Mouse (Mus musculus): ENCODE measurements around the gene Inafm1. TPM values are rescaled to one million over a fixed set of nuclear protein-coding genes. Genes with fewer than 3 reads are reported as not detected.
"Not testable (repeated sequence)": the region's sequence is repeated elsewhere in the genome, so short reads cannot be mapped to it uniquely, and the experiment has no call there.

Gene Inafm1
- polyA plus RNA-seq, 1 experiment from 2014 or later: 33.8 TPM

GRCm38 (mm10) chr7:16310521-16311452 lies 37.4 kb upstream of the Inafm1 start:
- ATAC-seq (ENCODE audit: low FRiP score): peak; percentile 8; the same call in 1 of the 2 replicates
- H3K36me3 ChIP-seq: no peaks in the 10 kb centered on the region
- H3K4me2 ChIP-seq: peak overlapping the region; percentile 96
- under 1% methylated on average over 31 of the region's 31 CpGs for WGBS
- peak overlapping the region; percentile 97 for H3K27ac ChIP-seq
- no peaks in the 10 kb centered on the region for H3K27me3 ChIP-seq
- no peaks in the 10 kb centered on the region for H3K9me3 ChIP-seq
- peak overlapping the region; percentile 68 for H3K4me3 ChIP-seq
- peaks cover 59% of the 10 kb centered on the region for H3K4me1 ChIP-seq (replicated peaks)
- H3K9ac ChIP-seq: peak overlapping the region; percentile 92

- H3K36me3 ChIP-seq: no peaks in the 10 kb centered on the region
- no peaks in the 10 kb centered on the region for H3K9me3 ChIP-seq
- peak; percentile 11 for ATAC-seq (ENCODE audit: low FRiP score)
- H3K4me2 ChIP-seq: peak overlapping the region; percentile 96
- peaks cover 59% of the 10 kb centered on the region for H3K4me1 ChIP-seq (replicated peaks)
- 1% methylated on average over 28 of the region's 56 CpGs for WGBS
- no peaks in the 10 kb centered on the region for H3K27me3 ChIP-seq
- H3K27ac ChIP-seq: peak overlapping the region; percentile 97
- peak overlapping the region; percentile 92 for H3K9ac ChIP-seq
- peak overlapping the region; percentile 68 for H3K4me3 ChIP-seq
These were observed 36.7 kb upstream of the Inafm1 start for GRCm38 (mm10) chr7:16310020-16310520.

- H3K27me3 ChIP-seq: no peaks in the 10 kb centered on the region
- H3K4me1 ChIP-seq (replicated peaks): peaks cover 57% of the 10 kb centered on the region
- peak; percentile 26 for ATAC-seq (ENCODE audit: low FRiP score)
- no peaks in the 10 kb centered on the region for H3K36me3 ChIP-seq
- peak overlapping the region; percentile 97 for H3K27ac ChIP-seq
- peak overlapping the region; percentile 68 for H3K4me3 ChIP-seq
- under 1% methylated on average over 56 of the region's 61 CpGs for WGBS
- H3K9me3 ChIP-seq: no peaks in the 10 kb centered on the region
- H3K9ac ChIP-seq: peak overlapping the region; percentile 92
- H3K4me2 ChIP-seq: peak overlapping the region; percentile 96
These were observed 36.1 kb upstream of the Inafm1 start for GRCm38 (mm10) chr7:16309318-16310019.

- Histone ChIP-seq H3K4me1 (replicated peaks) (peaks cover 53% of the 10 kb centered on the region), H3K4me3 (peak overlapping the region; percentile 68), H3K27me3 (no peaks in the 10 kb centered on the region), H3K36me3 (no peaks in the 10 kb centered on the region), H3K4me2 (peak overlapping the region; percentile 96), H3K9ac (peak overlapping the region; percentile 92), H3K9me3 (no peaks in the 10 kb centered on the region), H3K27ac (peak overlapping the region; percentile 97; the same call in 1 of the 2 replicates)
- 44% methylated on average over 16 of the region's 16 CpGs for WGBS
- ATAC-seq (ENCODE audit: low FRiP score): no peak
These were observed 35.3 kb upstream of the Inafm1 start for GRCm38 (mm10) chr7:16308555-16309317.

- H3K4me1 ChIP-seq (replicated peaks): peaks cover 47% of the 10 kb centered on the region
- H3K27ac ChIP-seq: peak within 1 kb of the TSS; percentile 97
- not testable (repeated sequence) for H3K36me3 ChIP-seq; H3K9me3 ChIP-seq; H3K27me3 ChIP-seq; ATAC-seq (ENCODE audit: low FRiP score)
- peak within 1 kb of the TSS; percentile 92 for H3K9ac ChIP-seq
- peak within 1 kb of the TSS; percentile 96 for H3K4me2 ChIP-seq
- peak within 1 kb of the TSS; percentile 68 for H3K4me3 ChIP-seq
- 71% methylated on average over 1 of the region's 1 CpGs for WGBS
These were observed 34.7 kb upstream of the Inafm1 start, which contains the start of gene Bbc3 for GRCm38 (mm10) chr7:16308093-16308492. Bbc3 (plus strand) TSS chr7:16308393.

- not testable (repeated sequence) for H3K9ac ChIP-seq; ATAC-seq (ENCODE audit: low FRiP score); H3K27me3 ChIP-seq; H3K9me3 ChIP-seq; H3K36me3 ChIP-seq; H3K4me3 ChIP-seq; H3K27ac ChIP-seq; H3K4me2 ChIP-seq
- peaks cover 38% of the 10 kb centered on the region for H3K4me1 ChIP-seq (replicated peaks)
- WGBS: 80% methylated on average over 6 of the region's 6 CpGs
These were observed 33.7 kb upstream of the Inafm1 start for GRCm38 (mm10) chr7:16307141-16307540.

- ATAC-seq (ENCODE audit: low FRiP score): peak; percentile 91
- Histone ChIP-seq H3K4me1 (replicated peaks) (peaks cover 40% of the 10 kb centered on the region), H3K27ac (peak overlapping the region; percentile 82), H3K27me3 (no peaks in the 10 kb centered on the region), H3K4me3 (peak overlapping the region; percentile 50), H3K9me3 (no peaks in the 10 kb centered on the region), H3K4me2 (peak overlapping the region; percentile 85), H3K36me3 (no peaks in the 10 kb centered on the region), H3K9ac (peak overlapping the region; percentile 68)
- WGBS: under 1% methylated on average over 51 of the region's 52 CpGs
These were observed 26.1 kb upstream of the Inafm1 start for GRCm38 (mm10) chr7:16299419-16300035.

- Histone ChIP-seq H3K27ac (peak overlapping the region; percentile 82), H3K4me3 (peak overlapping the region; percentile 50), H3K36me3 (no peaks in the 10 kb centered on the region), H3K4me1 (replicated peaks) (peaks cover 40% of the 10 kb centered on the region), H3K4me2 (peak overlapping the region; percentile 85), H3K9ac (peak overlapping the region; percentile 68), H3K9me3 (no peaks in the 10 kb centered on the region), H3K27me3 (no peaks in the 10 kb centered on the region)
- WGBS: 71% methylated on average over 5 of the region's 5 CpGs
- no peak for ATAC-seq (ENCODE audit: low FRiP score)
These were observed 25.5 kb upstream of the Inafm1 start for GRCm38 (mm10) chr7:16298927-16299326.

- H3K36me3 ChIP-seq: no peaks in the 10 kb centered on the region
- H3K4me3 ChIP-seq: no peak overlapping the region; the same call in 1 of the 2 replicates
- H3K9me3 ChIP-seq: no peaks in the 10 kb centered on the region
- no peaks in the 10 kb centered on the region for H3K27me3 ChIP-seq
- WGBS: 57% methylated on average over 2 of the region's 2 CpGs
- H3K9ac ChIP-seq: peak overlapping the region; percentile 66; the same call in 1 of the 2 replicates
- peaks cover 40% of the 10 kb centered on the region for H3K4me1 ChIP-seq (replicated peaks)
- 0 out of 2 replicates have a peak overlapping the region, but pooled peaks have one; percentile 63 for H3K4me2 ChIP-seq
- 0 out of 2 replicates have a peak overlapping the region, but pooled peaks have one; percentile 56 for H3K27ac ChIP-seq
- ATAC-seq (ENCODE audit: low FRiP score): no peak
These were observed 24.2 kb upstream of the Inafm1 start for GRCm38 (mm10) chr7:16297616-16298015.

- Histone ChIP-seq H3K4me2 (peak overlapping the region; percentile 63), H3K27me3 (no peaks in the 10 kb centered on the region), H3K4me1 (replicated peaks) (peaks cover 40% of the 10 kb centered on the region), H3K36me3 (no peaks in the 10 kb centered on the region), H3K9ac (peak overlapping the region; percentile 66), H3K9me3 (no peaks in the 10 kb centered on the region), H3K27ac (peak overlapping the region; percentile 56), H3K4me3 (peak overlapping the region; percentile 37)
- peak; percentile 8; the same call in 1 of the 2 replicates for ATAC-seq (ENCODE audit: low FRiP score)
- under 1% methylated on average over 22 of the region's 22 CpGs for WGBS
These were observed 23.5 kb upstream of the Inafm1 start for GRCm38 (mm10) chr7:16296766-16297390.

GRCm38 (mm10) chr7:16296146-16296545 lies 22.7 kb upstream of the Inafm1 start:
- peak overlapping the region; percentile 56 for H3K27ac ChIP-seq
- peak; percentile 0; the same call in 1 of the 2 replicates for ATAC-seq (ENCODE audit: low FRiP score)
- no peak overlapping the region for H3K4me3 ChIP-seq
- WGBS: 41% methylated on average over 2 of the region's 2 CpGs
- peak overlapping the region; percentile 91 for H3K4me2 ChIP-seq
- peaks cover 40% of the 10 kb centered on the region for H3K4me1 ChIP-seq (replicated peaks)
- no peaks in the 10 kb centered on the region for H3K9me3 ChIP-seq
- H3K9ac ChIP-seq: 0 out of 2 replicates have a peak overlapping the region, but pooled peaks have one; percentile 66
- no peaks in the 10 kb centered on the region for H3K27me3 ChIP-seq
- H3K36me3 ChIP-seq: no peaks in the 10 kb centered on the region
